Mouse (Mus musculus) spleen, postnatal 4 days (tissue): ENCODE measurements around the gene Eps15.
A peak's percentile ranks its signal among the peaks of the same experiment; 100 is the strongest.

ENCODE experiments used
- DNase-seq, 2 experiments: peaks; one replicate each; pipeline ENCODE4 v3.0.0; 2022; ENCODE audit warnings: low spot score in 2 of 2

Gene Eps15

GRCm38 (mm10) chr4:109432668-109433375 lies 152.8 kb downstream of the Eps15 start:
- no peak for DNase-seq

GRCm38 (mm10) chr4:109433641-109434040 lies 153.6 kb downstream of the Eps15 start:
- DNase-seq, result no peak

- DNase-seq, result peak in 1 of 2 experiments; percentile 5
Measured at GRCm38 (mm10) chr4:109434256-109434655, 154.2 kb downstream of the Eps15 start.
